Mouse (Mus musculus): ENCODE data around the gene Dclre1a. TPM values are rescaled to one million over a fixed set of nuclear protein-coding genes. Genes with fewer than 3 reads are reported as not detected.

The Dclre1a gene
- total and polyA plus RNA-seq, 3 experiments: 28.7 to 142 (median 36.0) TPM

DNA sequence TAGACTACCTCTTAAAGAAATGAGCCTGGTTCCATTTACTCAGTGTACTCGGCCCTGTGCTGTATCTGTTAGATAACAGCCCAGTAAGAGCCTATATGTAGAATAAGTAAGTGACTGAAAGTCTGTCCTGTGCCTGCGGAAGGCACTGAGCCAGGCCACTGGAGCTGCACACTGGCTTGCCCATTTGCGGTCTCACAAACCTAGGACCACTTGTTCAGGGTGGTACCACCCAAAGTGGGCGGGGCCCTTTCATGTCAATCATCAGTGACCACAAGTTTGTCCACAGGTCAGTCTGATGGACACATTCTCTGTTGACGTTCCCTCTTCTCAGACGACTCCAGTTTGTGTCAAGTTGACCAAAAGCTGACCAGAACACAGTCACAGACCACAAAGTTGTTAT lies 41.0 kb upstream of the Dclre1a start:
- Histone ChIP-seq H3K27ac (ENCODE audit: control insufficient read depth, low read depth, low read length) (peak overlapping the region; percentile 89), H3K36me3 (ENCODE audit: control insufficient read depth in 1 of 2, insufficient read depth in 2 of 2, low read length in 2 of 2) (peaks cover 26 to 52% of the 10 kb centered on the region in 2 experiments), H3K9ac (ENCODE audit: control insufficient read depth, low read depth, low read length, poor library complexity, severe bottlenecking) (peak overlapping the region; percentile 29; the same call in 1 of the 2 replicates), H3K79me2 (ENCODE audit: control insufficient read depth, insufficient read depth, low read length, poor library complexity) (no peaks in the 10 kb centered on the region), H3K27me3 (ENCODE audit: control insufficient read depth in 1 of 2, insufficient read depth in 2 of 2, low read length in 2 of 2) (no peaks in the 10 kb centered on the region), H3K9me3 (replicated peaks; ENCODE audit: insufficient read depth, low read length) (no peaks in the 10 kb centered on the region), H3K4me3 (ENCODE audit: control insufficient read depth in 1 of 2, insufficient read depth in 1 of 2, low read depth in 2 of 2, low read length in 2 of 2) (no peak overlapping the region), H3K4me1 (ENCODE audit: control insufficient read depth in 1 of 2, insufficient read depth in 2 of 2, low read length in 2 of 2) (peaks cover 11 to 14% of the 10 kb centered on the region in 2 experiments)
- TF ChIP-seq USF2 (IDR thresholded peaks at IDR 0.05; ENCODE audit: borderline replicate concordance in 1 of 2, insufficient read depth in 1 of 2, low read depth in 1 of 2, low read length in 2 of 2): no peak
- no peak for TF ChIP-seq ELF1 (IDR thresholded peaks at IDR 0.05; ENCODE audit: low read depth, low read length)
- DNase-seq (ENCODE audit: low read depth, low spot score): no peak

DNA sequence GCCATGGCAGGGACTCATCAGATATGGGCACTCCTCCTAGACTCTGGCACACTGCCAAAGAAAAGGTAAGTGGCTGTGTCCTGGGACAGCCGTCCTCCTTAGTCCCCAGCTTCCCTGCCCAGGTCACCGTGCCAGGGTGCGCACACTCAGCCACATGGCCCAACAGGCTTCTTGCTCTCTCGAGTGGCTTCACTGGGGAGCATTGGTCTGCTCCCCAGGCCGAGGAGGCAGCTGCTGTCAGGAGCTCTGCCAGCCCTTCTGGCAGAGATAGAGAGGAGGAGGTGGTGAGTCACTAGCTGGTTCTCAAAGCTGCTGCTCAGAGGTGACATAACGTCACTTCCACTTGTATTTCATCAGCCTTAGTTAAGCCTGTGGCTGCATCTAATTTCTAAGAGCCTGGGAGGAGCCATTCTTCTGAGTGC lies 40.2 kb upstream of the Dclre1a start:
- DNase-seq (ENCODE audit: low read depth, low spot score): peak; percentile 97
- peaks cover 11 to 14% of the 10 kb centered on the region in 2 experiments for H3K4me1 ChIP-seq (ENCODE audit: control insufficient read depth in 1 of 2, insufficient read depth in 2 of 2, low read length in 2 of 2)
- peak overlapping the region; percentile 91 for H3K27ac ChIP-seq (ENCODE audit: control insufficient read depth, low read depth, low read length)
- H3K79me2 ChIP-seq (ENCODE audit: control insufficient read depth, insufficient read depth, low read length, poor library complexity): no peaks in the 10 kb centered on the region
- H3K4me3 ChIP-seq (ENCODE audit: control insufficient read depth in 1 of 2, insufficient read depth in 1 of 2, low read depth in 2 of 2, low read length in 2 of 2): no peak overlapping the region
- no peaks in the 10 kb centered on the region for H3K9me3 ChIP-seq (replicated peaks; ENCODE audit: insufficient read depth, low read length)
- H3K9ac ChIP-seq (ENCODE audit: control insufficient read depth, low read depth, low read length, poor library complexity, severe bottlenecking): peak overlapping the region; percentile 62
- peaks cover 26 to 54% of the 10 kb centered on the region in 2 experiments for H3K36me3 ChIP-seq (ENCODE audit: control insufficient read depth in 1 of 2, insufficient read depth in 2 of 2, low read length in 2 of 2)
- H3K27me3 ChIP-seq (ENCODE audit: control insufficient read depth in 1 of 2, insufficient read depth in 2 of 2, low read length in 2 of 2): no peaks in the 10 kb centered on the region
- no peak for TF ChIP-seq NRF1 (IDR thresholded peaks at IDR 0.05; ENCODE audit: insufficient read depth, low read depth, low read length, poor library complexity, severe bottlenecking)
- TF ChIP-seq SIN3A (IDR thresholded peaks at IDR 0.05; ENCODE audit: low read length): peak; percentile 72
- no peak for TF ChIP-seq CHD2 (IDR thresholded peaks at IDR 0.05; ENCODE audit: low read length)
- peak; percentile 76 for TF ChIP-seq MAX (IDR thresholded peaks at IDR 0.05; ENCODE audit: low read length)
- TF ChIP-seq GATA1 (IDR thresholded peaks at IDR 0.05; ENCODE audit: low read depth, low read length): no peak; the same call in none of the 2 replicates
- no peak for TF ChIP-seq ZNF384 (IDR thresholded peaks at IDR 0.05; ENCODE audit: low read depth, low read length)
- no peak for TF ChIP-seq ZMIZ1 (IDR thresholded peaks at IDR 0.05; ENCODE audit: low read depth, low read length)
- peak in 1 of 2 experiments; percentile 49; a peak in 1 of 4 replicates for TF ChIP-seq POLR2A (IDR thresholded peaks at IDR 0.05; ENCODE audit: control insufficient read depth in 1 of 2, insufficient read depth in 1 of 2, low read depth in 1 of 2, low read length in 2 of 2, poor library complexity in 1 of 2)
- TF ChIP-seq ETS1 (IDR thresholded peaks at IDR 0.05; ENCODE audit: low read depth, low read length): peak; percentile 99
- peak; percentile 77 for TF ChIP-seq TAL1 (IDR thresholded peaks at IDR 0.05; ENCODE audit: low read length)
- TF ChIP-seq KAT2A (conservative IDR thresholded peaks at IDR 0.05; ENCODE audit: low read depth, low read length): peak; percentile 47; the same call in 1 of the 2 replicates
- peak; percentile 6; the same call in 1 of the 2 replicates for TF ChIP-seq USF1 (IDR thresholded peaks at IDR 0.05; ENCODE audit: low read depth, low read length)
- no peak for TF ChIP-seq CHD1 (IDR thresholded peaks at IDR 0.05; ENCODE audit: low read depth, low read length)
- no peak for TF ChIP-seq UBTF (IDR thresholded peaks at IDR 0.05; ENCODE audit: borderline replicate concordance, insufficient read depth, low read depth, low read length)
- no peak for TF ChIP-seq RAD21 (IDR thresholded peaks at IDR 0.05; ENCODE audit: low read depth, low read length)
- peak; percentile 67; the same call in 1 of the 2 replicates for TF ChIP-seq MYC (IDR thresholded peaks at IDR 0.05; ENCODE audit: low read depth, low read length)
- 0 out of 2 replicates have a peak, but pooled peaks have one; percentile 20 for TF ChIP-seq NELFE (IDR thresholded peaks at IDR 0.05; ENCODE audit: low read depth, low read length)
- TF ChIP-seq MAZ (IDR thresholded peaks at IDR 0.05; ENCODE audit: low read depth, low read length): 0 out of 2 replicates have a peak, but pooled peaks have one; percentile 32
- TF ChIP-seq MXI1 (IDR thresholded peaks at IDR 0.05; ENCODE audit: low read depth, low read length): peak; percentile 83; the same call in 1 of the 2 replicates
- peak; percentile 71 to 74; a peak in 3 of 4 replicates for TF ChIP-seq EP300 (IDR thresholded peaks at IDR 0.05; ENCODE audit: low read depth in 1 of 2, low read length in 2 of 2)
- peak; percentile 65; the same call in 1 of the 2 replicates for TF ChIP-seq TCF12 (IDR thresholded peaks at IDR 0.05; ENCODE audit: low read depth, low read length)
- TF ChIP-seq SMC3 (IDR thresholded peaks at IDR 0.05; ENCODE audit: low read depth, low read length): peak; percentile 22; the same call in 1 of the 2 replicates
- TF ChIP-seq POLR2AphosphoS2 (IDR thresholded peaks at IDR 0.05; ENCODE audit: low read length): no peak; the same call in 1 of the 2 replicates
- no peak for TF ChIP-seq BHLHE40 (IDR thresholded peaks at IDR 0.05; ENCODE audit: borderline replicate concordance, low read depth, low read length)
- TF ChIP-seq RCOR1 (IDR thresholded peaks at IDR 0.05; ENCODE audit: low read depth, low read length): peak; percentile 42
- no peak for TF ChIP-seq GABPA (IDR thresholded peaks at IDR 0.05; ENCODE audit: low read depth, low read length)
- no peak for TF ChIP-seq ELF1 (IDR thresholded peaks at IDR 0.05; ENCODE audit: low read depth, low read length)
- TF ChIP-seq MAFK (IDR thresholded peaks at IDR 0.05; ENCODE audit: borderline replicate concordance, low read depth, low read length): no peak
- no peak for TF ChIP-seq E2F4 (IDR thresholded peaks at IDR 0.05; ENCODE audit: borderline replicate concordance, low read depth, low read length)
- TF ChIP-seq USF2 (IDR thresholded peaks at IDR 0.05; ENCODE audit: borderline replicate concordance in 1 of 2, insufficient read depth in 1 of 2, low read depth in 1 of 2, low read length in 2 of 2): no peak
- TF ChIP-seq CTCF (IDR thresholded peaks at IDR 0.05 in 2 of 3, conservative IDR thresholded peaks at IDR 0.05 in 1 of 3; ENCODE audit: control insufficient read depth in 1 of 3, insufficient read depth in 1 of 3, low read depth in 2 of 3, low read length in 3 of 3, poor library complexity in 1 of 3, severe bottlenecking in 1 of 3): no peak
